Mouse (Mus musculus) natural killer cell, adult 2 months (primary cell): ENCODE measurements at regions not wholly inside any gene's neighbourhood (a gene's known extent, or its start where the extent isn't known, plus 50 kb on each side); places are given as distances from the start of the nearest gene placed in this dataset.
"Not testable (repeated sequence)": the region's sequence is repeated elsewhere in the genome, so short reads cannot be mapped to it uniquely, and the experiment has no call there.

Source experiments
- DNase-seq, 2 experiments: peaks; one replicate each; pipeline ENCODE4 v3.0.0; 2022; ENCODE audit warnings: low spot score in 2 of 2

DNA sequence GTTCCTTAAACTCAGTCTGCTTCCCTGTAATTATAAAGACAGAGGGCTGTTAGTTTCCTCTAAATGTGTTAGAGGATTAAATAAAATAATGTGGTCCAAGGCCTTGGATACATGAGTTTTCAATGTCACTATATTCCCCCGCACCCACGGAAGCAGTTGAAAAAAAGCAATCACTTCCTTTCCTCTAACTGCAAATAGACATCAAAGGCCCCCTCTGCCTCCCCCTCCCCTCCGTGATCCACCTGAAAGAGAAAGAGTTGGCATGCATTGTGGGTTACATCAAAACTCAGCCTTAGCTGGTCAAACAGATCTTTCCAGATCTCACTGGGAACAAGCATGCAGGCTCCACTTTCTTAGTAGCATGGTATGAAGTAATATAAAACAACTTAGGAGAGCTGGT lies 479.2 kb downstream of the Tns1 start:
- no peak for DNase-seq

DNA sequence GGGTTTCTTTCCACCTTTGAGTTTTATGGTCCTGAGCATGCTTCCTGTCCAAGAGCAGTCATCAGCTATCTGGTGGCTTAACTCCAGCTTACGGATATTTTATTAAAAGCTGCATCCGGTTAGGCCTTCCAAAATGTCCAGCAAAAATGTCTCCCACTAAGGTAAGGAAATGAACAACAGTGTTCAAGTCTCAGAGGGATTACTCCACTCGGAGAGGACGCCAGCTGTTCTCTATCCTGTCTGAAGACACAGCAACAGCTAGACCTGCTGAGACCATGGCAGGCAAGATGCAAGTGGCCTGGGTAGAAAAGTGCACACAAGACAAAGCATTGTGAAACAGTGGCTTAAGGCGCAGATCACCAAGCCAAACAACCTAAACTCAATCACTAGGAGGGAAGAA lies 479.9 kb downstream of the Tns1 start:
- DNase-seq, result no peak

DNA sequence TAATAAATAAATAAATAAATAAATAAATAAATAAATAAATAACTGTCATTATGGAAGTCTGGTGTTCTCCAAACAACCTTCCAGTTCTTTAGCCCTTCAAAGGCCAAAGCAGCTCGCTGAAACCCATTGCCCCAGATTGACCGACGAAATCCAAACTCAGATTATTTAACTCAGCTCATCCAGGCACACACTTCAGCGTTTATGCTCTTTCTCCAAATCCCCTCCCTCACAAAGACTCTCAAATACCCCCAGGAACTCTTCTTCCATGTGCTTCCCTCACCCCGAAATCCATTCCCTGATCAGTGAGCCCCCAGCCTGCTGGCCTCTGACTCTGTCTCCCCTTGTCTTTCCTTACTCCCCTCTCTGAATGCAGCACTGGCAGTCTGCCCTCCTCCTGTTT lies 480.8 kb downstream of the Tns1 start:
- DNase-seq, result no peak

DNA sequence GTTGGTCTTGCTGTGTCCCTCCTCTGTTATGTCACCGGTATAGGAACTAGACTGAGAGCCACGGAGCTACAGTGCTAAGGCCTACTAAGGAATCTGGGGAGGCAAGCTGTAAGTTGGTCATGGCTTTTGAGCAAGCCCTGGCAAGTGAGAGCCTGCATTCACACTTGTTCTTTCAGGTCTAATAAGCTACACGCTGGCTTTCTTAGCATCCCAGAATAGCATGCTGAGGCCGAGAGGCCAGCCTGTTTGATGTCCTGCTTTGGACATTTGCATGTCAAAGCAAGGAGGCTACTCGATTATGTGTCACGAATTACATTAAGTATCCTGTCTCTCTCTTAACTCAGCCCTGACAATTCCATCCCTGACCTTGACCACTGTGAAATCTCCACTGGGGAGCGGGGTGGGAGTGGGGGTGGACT lies 481.5 kb downstream of the Tns1 start:
- no peak for DNase-seq

DNA sequence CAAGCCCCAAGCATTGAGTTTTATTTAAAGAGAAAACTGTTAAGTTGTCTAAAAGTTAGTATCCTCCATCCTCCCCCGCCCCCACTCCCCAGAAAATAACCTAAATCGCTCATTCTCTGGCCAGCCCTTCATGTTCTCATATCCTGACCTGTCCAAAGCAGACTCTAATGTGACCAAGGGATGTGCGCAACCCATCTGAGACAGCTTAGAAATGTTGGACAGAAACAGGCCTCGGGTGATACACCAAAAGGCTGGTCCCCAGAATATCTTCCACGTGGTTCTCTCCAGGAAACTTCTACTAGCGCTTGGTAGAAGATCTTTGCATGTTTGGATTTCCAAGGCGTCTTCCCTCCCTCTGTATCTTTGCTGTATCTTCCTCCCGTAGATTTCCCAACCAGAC lies 482.8 kb downstream of the Tns1 start:
- no peak for DNase-seq

DNA sequence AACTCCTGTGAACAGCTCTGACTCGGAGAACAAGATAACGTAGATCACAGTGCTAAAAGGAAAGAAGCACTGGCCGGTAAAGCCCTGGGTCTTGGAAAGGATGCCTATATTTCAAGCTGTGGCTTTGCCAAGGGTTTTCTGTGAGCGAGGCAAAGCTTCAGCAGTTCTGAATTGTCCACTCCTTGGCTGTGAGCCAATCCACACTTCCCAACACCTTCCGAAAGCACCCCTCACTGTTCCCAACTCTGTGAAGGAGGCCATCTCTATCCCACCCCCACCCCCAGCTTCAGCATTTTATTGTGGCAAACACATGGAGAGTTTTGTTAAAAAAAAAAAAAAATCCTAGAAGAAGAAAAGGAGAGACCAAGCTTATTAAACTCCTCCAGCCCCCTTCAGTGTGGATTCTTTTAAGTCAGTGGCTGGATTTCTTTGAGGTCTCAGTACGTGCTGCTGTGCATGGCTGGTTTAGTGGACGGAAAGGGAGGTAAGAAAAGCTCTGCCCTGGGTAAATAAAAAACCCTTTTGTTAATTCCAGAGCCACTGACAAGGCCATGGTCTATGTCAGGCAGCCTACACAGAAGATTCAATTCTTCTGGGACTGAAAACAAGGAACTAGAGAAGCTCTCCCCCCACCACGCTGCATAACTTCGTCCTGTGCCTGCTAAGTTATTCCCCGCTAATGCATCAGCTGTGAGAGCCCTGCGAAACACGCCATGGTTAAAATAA lies 483.4 kb downstream of the Tns1 start:
- DNase-seq, result no peak

DNA sequence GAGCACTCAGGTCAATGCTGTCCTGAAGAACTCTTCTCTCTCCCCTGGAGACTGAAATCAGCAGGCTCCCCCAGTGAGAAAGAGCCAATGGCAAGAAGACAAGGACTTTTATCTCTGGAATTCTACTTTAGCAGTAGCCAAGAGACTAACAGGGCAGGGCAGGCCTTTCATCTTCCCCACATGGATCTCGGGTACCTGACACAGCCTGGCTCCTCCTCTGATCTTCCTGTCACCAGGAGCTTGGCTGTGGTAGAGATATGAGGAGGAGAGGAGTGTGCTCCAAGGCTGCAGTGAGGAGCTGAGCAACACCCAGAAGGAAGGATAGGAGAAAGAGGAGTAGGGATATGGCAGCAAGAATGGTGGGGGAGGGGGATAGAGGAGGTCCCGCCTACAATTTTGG lies 488.5 kb downstream of the Tns1 start:
- no peak for DNase-seq

DNA sequence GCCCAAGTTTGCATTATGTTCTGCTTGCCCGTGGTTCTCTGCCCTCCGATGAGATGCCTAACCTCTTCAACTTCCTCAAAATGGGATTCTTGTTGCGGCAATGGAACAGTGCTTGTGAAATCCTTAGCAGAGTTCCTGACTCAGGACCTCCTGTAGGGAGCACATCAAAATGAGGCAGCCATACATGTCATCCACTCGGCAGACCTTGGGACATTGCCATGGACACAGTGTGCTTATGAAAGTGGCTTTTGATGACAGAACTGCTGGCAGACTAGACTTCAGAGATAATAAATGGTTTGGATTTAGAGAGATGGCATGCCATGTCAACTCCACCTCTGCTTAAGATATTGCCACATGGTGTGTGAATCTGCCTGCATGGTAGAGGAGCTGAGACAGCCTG lies 489.4 kb downstream of the Tns1 start:
- DNase-seq, result no peak

DNA sequence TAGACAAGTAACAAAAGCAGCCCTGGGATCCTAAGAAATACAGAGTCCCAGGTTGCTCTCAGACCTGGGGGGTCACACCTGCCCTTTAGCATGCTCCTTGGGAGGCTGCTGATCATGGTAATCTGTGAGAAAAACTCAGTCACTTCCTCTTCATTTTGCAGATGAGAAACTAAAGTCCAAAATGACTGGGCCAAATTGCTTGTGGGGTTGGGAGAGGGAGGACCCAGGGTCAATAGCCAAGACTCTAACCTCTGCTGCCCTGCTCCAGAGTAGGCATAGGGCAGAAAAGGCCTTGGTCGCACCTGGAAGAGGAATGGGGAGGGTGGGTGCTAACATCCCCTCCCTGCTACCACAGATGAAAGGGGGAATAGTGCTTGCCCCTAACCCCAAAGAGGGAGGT lies 491.2 kb downstream of the Tns1 start:
- DNase-seq, result no peak

DNA sequence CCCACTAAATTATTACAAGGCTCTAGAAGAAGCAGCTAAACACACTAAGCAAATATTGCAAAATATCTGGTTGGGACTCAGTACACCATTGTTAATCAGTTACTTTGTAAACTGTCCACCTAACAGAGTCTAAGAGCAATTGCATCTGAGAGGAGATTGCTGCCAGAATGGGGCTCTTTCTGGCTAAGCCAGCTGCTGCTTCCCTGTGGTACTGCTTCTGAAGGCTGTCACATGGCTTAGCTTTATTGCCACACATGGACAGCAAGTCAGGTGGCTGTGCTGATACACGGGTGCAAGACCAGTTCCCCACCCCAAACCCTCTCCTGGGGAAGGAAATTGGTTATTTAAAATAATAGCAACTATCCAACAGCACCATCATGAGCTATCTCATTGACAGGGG lies 493.9 kb downstream of the Tns1 start:
- DNase-seq, result no peak

DNA sequence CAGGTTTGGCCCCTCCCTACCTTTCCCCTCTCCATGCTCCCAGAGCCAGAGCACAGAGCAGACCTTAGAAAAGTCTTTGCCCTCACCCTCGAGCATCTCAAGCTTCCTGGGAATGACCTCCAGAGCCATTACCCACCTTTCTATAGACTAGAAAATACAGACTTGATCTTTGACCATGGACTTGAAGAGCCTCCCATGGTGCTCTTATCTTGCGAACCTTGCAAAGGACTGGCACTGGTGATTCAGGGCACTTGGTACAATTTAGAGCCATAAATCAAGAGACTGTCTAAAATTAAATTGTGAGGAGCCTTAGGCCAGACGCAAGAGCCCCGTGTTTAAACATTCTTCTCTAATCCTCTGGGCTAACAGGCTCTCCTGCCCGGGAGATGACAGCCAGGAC lies 498.9 kb downstream of the Tns1 start:
- no peak for DNase-seq

DNA sequence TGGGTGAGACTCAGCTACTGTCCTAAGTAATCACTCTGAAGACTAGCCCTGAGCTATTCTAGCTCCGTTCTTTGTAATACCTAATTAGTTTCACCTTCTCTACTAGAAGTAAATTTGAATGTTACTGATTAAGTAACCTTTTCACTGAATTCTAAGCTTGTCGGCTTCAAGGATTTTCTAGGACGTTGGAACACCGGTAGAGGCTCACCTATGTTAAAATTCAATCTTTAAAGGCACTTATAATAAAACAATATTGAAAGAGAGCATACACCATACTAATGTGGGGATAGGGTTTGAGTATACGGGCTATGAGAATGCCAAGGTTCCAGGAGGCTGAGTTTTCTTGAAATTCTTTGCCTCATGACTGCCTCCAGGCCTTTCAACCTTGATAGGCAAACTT lies 503.1 kb downstream of the Tns1 start:
- DNase-seq, result not testable (repeated sequence)

DNA sequence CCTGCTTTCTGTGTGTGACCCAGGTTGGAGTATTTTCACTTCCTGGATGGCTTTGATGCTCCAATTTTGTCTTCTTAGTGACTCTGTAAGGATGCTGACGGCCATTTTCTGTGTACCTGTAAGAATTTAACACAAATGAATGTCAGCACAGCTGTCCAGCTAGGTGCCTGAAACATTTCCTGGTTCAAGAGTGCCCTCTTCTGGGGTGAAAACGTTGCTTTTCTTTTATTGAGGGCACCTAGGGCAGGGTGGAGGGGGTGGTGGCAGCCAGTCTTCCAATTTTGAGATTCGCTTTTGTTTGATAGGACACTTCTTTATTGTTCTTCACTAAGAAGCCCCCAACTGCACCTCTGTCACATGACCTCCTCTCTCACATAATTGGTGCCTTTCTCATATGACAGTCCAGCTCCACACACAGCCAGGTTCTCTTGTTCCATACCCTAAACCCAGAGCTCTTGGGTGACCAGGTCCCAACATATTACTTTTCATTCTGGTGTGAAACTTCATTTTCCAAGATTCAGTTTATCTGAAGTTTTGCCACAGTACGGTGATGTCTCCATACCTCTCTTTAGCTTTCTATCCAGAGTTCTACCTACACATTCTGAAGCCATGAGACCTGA lies 505.6 kb downstream of the Tns1 start:
- DNase-seq, result no peak

DNA sequence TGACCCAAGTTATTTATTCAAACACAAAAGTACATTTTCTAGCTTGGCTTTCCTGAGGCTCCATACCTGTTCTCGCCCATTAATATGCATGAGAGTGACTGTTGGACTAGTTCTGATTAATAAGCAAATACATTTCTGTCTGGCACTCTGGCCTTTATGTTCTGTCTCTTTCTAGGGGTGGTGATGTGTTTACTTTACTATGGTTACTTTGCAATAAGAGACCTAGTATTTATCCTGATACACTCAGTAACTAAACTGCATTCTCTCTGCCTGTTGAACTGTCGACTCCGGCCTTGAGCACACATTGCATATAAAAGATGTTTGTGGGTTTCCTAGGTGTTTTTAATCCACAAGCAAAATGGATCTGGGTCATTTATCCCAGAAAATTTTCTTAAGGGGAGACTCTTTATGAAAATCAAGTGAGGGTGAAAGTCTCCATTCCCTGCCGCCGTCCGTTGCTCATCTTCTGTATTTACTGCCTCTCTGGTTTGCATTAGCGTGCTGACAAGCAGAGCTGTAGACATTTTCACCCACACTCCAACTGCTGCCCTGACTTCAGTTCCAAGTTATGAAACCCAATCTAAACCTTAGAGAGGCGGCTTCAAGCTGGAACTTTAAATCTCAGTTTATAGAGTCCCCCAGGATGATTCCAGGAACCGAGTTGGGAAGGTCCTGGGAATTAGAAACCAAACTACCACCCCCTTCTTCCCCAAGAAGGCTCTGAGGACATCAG lies 530.4 kb downstream of the Tns1 start:
- no peak for DNase-seq

DNA sequence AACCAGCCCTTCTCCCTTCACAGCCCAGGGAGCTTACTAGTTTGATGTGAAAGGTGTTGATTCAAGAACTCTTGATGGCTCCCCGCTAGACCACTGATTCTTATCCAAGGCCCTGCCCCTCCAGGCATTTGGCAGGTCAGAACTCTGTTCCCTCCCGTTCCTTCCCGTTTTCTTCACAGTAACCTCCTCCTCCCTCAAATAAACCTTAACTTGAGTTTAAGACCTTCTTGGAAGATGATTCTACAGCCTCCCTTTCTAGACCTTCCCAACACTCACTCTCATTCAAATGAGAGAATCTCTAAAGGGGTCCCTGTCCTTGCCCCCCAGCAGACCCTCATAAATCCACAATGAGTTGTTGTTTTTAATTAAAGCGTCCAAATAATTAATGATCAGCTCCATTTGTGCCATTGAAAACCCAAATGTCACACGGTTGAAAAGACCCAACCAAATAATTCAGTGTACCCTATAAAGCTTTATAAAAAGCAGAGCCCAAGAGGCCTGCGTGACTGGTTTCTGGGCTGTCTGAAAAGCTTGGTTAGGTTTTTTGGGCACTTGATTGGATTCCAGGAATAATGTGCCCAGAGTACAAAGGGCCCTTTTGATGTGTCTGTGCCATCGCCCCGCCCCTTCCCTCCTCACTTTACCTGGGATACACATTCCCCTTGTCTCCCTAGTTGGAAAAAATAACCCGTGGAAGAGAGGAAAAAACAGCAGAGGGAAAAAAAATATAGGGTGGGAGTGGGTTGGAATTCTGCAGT lies 532.7 kb downstream of the Tns1 start:
- no peak for DNase-seq

DNA sequence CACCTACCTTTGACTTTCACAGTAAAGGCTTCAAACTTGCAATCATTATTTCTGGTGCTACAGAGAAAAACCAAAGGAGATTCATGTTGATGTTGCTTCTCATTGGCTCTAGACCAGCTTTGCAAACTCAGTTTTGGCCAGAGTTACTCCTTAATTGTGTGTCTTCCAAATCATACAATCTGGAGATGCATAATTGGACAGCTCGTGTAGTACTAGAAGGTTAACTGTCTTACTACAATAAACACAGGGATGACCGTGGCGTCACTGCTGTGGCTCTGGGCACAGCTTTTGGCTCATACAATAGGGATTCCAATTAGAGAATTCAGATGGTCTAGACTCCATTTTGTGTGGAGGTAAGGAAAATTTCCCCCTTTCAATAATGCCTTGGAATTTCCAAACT lies 544.6 kb downstream of the Tns1 start:
- DNase-seq, result no peak

DNA sequence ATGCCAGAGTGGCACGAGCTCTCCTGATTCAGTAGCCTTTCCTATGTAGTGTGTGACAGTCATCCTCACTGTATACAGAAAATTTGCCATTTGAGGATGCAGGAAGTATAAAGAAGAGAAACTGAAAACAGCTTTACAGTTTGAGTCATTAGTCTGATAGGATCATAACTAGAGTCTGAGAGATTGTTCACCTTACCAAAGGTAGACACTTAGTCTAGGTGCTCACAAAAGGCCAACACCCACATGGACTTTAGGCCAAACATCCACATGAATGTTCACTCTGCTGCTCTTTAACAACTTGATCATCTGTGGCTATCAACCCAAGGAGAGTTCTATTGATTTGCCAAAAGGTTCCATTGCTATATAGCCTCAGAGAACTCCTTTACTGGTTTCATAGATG lies 547.2 kb downstream of the Tns1 start:
- no peak for DNase-seq

DNA sequence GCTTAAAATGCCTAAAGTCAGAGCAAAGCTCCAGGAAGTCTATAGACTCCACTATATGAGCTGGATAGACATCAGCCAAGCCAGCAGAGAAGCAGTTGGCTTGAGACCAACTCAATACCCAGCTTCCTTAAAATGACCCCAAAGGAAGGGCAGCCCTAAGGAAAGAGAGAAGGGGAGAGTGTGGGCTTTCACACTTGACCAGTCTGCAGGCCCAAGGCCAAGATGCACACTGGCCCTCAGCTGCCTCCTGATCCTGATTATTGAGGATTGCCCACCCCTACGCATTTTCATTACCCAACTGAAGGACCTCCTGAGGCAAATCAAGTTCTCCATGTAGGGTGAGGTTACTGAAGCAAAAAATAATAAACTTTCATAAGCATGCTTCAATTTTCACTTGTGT lies 548.6 kb downstream of the Tns1 start:
- no peak for DNase-seq

DNA sequence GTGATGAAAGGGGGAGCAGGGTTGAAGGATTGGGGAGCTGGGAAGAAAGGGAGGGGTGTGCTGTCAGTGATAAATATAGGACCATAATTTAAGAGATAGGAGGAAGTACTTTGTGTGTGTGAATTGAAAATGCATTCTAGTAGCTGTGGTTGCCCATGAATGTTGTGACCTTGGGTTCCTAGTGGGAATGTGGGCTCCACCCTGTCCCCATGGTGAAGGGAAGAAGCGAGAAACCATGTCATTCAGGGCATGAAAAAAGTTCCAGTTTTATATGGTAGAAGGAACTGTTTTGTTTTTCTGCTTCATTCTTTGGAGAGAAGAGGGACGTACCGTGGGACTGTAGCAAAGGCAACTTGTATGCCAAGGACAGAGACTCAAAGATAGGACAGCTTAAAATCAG lies 553.3 kb downstream of the Tns1 start:
- DNase-seq, result no peak

DNA sequence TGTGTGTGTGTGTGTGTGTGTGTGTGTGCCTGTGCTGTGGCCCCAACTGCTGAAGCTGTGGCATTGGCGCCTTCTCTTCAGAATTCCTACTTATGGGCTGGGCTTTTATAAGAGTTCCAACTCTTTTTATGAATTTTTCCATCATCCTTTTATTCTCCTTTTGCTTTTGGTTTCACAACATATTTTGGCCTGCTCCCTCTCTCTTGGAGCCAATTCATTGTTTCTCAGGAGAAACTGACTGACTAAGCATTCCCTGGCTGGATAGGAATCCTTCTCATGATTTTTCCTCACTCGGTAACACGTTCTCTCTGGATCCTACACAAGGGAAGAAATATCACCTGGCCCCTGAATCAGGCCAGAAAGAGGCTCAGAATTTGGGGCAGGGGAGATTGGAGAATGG lies 551.1 kb upstream of the Tnp1 start:
- DNase-seq, result no peak

DNA sequence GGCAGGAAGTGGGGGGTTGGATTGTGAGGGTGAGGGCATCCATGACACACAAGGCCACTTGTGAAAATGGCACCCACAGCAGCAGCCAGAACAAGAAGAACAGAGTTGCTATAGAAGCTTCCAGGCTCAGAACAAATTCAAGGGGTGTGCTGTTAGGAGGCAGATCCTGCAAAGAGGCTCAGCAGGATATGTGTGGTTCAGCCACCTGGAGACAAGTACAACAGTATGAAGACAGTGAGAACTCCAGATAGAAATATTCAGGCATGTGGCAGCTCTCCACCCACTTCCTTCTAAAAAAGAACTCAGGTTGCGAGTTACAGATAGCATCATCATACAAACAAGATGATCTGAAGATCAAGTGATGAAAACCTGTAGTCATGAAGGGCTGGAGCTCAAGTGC lies 544.9 kb upstream of the Tnp1 start:
- no peak for DNase-seq

DNA sequence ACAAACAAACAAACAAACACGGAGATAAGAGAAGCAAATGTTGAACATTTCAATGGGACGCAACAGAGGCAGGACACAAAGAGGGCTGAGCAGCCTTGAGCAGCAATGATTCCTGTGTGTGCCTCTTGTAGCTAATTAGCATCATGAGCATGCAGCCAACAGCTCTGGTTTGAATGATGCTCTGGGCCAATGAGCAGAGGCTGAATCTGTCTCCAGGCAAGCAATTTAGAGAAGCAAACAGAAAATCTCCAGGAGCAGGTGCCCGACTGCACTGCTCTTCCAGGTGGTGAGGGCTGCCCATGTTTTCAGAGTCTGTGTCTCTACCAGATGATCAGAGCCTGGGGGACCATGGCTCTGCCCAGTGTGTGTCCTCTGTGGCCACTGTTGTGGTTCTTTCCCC lies 532.2 kb upstream of the Tnp1 start:
- no peak for DNase-seq

DNA sequence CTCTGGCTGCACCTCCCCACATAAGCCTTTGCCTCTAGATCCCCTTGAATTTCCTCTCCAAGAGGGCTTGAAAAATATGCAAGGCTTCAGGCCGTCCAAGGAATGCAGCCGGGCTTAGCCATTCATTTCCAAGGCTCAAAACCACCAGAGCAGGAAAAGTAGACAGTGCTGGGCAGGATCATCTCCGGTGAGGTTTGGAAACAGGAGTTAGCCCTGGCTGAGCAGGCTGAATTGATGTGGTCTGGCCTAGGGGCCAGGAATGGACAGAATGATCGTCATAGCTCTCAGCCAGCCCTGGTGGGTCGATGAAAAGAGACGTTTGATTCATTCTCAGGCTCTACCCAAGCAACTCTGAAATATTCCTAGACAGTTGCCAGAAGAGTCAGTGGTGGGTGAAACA lies 529.7 kb upstream of the Tnp1 start:
- no peak for DNase-seq
